Mouse (Mus musculus) liver, adult (tissue): ENCODE measurements at regions not wholly inside any gene's neighbourhood (a gene's known extent, or its start where the extent isn't known, plus 50 kb on each side); places are given as distances from the start of the nearest gene placed in this dataset.

Experiments used
- GATA4 ChIP-seq: IDR thresholded peaks from 2 replicates; pipeline ENCODE4 v1.6.1; 2014; ENCODE audit warnings: mild to moderate bottlenecking, low read length; ENCODE audit not compliant: insufficient replicate concordance

DNA sequence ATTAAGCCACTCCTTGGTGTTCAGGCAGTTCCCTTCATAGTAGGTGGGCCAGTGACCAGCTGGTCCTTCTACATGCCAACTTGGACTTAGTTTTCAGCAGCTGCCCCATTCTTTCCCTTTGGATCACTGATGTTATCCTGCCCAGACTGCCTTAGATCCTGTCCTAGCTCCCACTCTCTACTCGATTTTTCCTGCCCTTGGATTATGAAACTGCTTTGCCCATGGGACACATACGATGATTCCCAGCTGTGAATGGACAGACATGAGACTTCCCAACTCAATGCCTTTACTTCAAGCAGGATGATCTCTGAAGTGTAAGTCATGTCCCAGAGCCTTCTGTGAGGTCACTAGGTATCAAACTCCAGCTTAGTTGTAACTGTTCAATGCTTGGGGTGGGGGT lies 684.5 kb upstream of the Vstm2b start:
- no peak for TF ChIP-seq GATA4

DNA sequence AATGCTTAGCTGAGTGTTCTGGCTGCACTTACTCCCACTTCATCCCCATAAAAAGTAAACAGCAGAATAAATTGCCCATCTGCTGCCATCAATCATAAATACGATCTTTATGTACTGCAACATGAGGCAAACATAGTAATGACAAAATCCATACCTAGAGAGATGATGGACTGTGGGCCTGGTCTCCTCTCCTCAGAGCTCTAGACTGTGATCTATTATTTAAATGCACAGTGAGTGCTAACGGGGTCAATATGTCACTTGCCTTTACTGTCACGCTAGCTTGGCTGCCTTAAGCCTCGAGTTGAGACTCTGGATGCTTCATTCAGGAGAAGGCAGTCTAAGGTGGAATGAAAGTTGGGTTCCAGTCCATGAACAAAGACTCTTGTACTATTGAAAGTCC lies 683.7 kb upstream of the Vstm2b start:
- TF ChIP-seq GATA4, result no peak

DNA sequence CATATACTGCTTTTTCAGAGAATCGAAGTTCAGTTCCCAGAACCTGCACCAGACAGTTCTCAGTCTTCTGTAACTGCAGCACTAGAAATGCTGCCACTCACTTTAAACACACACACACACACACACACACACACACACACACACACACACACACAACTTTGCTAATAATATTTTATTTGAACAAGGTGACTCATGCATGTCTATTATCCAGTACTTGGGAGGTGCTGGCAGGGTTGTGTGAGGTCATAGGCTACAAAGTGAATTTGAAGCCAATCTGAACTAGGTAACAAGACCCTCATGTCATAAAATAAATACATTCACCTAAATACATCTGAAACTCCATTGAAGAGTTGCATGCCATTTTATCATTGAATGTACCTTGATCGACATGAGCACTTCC lies 682.9 kb upstream of the Vstm2b start:
- no peak for TF ChIP-seq GATA4

DNA sequence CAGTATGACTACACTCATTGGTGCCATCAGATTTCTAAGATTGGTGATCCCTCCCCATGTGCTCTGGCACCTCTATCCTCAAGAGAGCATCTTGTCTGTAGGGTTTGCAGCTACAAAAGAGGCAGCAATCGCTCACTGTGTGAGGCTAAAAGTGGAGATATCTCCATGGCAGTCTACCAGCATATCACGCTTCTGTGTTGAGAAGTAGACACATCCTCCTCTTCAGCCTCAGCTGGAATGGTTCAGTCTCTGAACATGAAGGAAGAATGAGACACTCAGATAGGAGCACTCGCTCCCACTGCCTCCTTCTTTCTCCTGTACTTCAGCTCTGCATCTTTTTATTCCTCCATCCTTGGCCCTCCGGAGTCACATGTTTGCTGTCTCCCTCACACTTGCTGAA lies 677.6 kb upstream of the Vstm2b start:
- TF ChIP-seq GATA4, result no peak

DNA sequence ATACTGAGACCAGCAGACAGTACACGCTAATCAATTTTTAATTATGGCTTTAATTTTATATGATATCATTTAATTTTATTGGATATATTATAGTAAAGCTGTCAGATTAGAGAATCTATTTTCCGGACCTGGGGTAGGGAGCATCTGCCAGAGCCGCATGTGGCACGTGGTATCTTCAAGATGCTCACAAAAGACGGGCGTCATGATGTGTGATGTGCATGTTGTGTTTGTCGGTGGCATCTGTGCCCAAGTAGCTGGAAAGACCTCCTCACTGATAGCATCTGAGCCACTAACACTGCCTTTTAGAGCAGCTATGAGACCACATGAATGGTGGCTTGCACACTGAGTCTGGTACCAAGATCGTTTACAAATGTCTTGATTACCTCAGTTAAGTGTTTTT lies 652.9 kb upstream of the Vstm2b start:
- no peak for TF ChIP-seq GATA4

DNA sequence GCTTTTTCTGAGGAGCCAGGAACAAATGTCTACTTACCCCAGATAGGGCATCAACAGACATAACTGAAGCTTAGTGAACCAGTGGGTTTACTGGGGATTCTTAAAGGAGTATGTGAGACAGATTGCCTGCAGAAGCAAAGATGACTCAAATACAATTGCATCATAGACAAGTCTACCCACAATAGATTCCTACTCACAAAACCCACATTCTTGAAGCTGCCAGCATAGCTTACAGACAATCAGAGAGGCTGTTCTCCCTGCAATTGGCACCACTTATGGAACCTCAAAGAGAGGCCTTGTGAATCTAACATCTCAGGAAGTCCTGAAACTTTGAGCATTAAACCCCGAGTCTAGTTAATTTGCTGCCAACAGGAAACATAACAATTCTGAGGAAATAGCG lies 649.6 kb upstream of the Vstm2b start:
- no peak for TF ChIP-seq GATA4

DNA sequence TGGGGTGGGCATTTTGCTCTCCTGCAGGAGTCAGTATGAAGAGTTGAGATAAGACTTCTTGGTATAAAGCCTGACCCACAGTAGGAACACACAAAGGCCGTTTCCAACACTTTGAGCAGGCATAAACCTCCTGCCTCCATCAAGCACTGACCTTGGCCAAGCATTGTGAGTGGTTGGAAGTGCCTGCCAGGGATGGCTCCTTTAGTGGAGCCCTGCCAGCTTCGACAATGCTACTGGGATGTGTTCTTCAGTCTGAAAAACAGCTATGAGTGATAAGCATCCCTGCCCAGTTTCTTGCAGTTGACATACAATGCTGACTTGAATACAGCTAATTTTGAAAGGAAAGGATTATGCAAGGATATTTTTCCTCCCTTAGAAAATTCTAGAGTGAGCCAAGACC lies 644.6 kb upstream of the Vstm2b start:
- TF ChIP-seq GATA4, result no peak

DNA sequence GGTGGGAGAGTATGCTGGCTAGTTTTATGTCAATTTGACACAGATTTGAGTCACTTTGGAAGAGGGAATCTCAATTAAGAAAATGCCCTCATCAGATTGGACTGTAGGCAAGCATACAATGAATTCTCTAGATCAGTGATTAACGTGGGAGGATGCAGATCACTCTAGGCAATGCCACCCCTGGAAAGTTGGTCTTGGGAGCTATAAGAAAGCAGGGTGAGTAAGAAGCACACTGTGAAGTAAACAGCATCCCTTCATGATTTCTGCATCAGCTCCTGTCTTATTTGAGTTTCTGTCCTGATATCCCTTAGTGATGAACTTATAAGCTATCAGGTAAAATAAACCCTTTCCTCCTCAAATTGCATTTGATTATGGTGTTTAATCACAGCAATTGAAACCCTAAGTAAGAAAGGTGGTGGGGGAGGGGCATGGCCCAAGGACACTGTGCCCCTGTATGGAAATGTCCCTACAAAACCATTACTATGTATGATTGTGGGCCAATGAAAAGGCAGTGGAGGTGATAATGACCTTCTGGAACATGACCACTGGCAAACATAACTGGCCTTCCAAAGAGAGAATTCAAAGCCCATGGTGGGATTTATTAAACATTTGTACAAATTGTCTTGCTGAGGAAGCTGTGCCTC lies 640.3 kb upstream of the Vstm2b start:
- no peak for TF ChIP-seq GATA4

DNA sequence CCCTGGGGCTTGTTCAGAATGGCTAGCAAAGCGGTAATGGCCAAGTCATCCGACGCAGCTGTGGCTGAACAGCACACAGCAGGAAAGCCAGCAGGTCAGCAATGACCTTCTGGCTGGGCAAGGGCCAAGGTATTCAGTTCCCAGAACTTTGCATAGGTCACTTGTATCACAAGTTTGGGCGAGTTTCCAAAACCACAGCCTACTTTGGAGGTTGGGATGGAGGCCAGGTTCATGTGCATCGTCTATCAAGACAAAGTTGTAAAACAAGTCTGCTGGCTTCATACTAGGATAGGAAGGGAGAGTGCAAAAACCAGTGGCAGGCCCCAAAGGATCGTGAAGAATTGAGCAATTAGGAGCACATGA lies 639.8 kb upstream of the Vstm2b start:
- TF ChIP-seq GATA4, result no peak

DNA sequence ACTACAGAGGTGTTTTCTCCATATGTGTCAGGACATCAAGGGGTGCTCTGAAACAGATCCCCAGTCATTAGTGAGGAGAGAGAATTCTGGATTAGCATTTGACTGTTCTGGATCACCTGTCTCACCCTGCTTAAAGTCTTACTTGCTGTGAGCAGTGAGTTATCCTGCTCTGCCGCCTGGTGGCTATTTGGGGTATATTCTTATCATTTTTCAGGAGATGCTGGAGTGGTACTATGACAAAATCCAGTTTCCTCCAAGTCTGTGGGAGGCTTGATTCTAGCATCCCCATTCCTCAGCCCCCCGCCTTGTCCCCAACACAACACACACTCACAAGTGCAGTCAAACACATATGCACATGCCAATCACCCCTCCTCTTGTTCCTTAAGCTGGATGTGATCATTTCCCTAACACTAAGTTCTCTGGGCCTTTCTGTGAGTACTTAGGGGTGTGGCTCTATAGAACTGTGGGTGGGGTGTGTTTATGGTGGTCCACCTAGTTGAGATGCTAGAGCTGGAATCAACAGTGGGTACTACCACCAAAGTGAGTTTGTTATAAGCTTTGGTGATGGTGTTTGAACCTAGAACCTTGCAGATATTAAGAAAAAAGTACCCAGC lies 624.6 kb upstream of the Vstm2b start:
- no peak for TF ChIP-seq GATA4

DNA sequence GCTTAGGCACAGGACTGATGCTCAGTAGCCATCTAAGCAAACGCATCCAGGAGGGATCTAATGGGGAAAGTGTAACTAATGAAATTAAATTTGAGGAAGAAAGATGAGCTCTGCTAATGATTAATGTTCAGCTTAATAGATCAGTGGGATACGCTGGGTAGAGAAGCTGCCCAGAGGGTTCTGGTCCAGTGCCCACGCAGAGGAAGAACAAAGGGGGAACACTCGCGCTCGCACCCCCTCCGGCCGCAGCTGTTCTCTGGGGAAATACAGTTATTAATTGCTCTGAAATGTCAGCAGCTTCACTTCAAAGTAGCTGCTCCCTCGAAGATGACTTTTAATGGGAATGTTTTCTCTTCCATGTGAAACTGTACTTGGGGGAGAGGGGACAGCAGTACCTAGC lies 623.0 kb upstream of the Vstm2b start:
- TF ChIP-seq GATA4, result no peak

DNA sequence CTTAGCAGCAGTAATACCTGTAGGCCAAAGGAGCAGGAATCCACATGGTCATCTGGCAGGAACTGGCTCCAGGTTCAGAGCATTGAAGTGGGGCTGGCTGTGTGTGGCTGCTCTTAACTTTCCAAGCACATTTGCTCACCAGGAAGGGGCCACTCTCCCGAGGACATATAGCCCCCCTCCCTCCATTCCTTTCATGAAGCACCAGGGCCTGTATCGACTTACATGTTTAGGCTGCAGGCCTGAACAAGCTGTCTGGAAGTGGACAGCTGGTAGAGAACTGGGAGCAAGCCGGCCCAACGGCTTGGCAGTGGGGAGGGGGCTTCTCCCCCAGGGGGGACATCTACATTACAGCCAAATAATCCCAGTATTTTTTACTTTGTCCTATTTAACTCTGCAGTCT lies 622.5 kb upstream of the Vstm2b start:
- TF ChIP-seq GATA4, result no peak

DNA sequence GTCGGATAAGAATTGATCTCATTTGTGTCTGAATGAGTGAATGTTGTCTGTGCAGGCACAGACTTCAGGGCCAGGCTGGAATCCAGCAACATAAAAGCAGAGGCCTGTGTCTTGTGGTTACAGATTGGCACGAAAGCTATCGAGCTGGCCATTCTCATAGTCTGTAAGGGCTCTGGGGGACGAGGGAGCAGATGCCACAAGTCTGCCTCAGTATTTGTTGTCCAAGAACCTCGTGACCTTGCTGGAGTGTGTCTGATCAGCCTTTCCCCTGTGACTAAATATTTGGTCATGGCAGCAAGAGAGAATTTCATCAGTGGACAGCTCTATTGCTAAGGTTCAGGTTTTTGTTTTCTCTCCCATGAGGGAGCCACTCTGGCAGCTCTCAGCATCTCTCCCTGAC lies 622.0 kb upstream of the Vstm2b start:
- TF ChIP-seq GATA4, result no peak

DNA sequence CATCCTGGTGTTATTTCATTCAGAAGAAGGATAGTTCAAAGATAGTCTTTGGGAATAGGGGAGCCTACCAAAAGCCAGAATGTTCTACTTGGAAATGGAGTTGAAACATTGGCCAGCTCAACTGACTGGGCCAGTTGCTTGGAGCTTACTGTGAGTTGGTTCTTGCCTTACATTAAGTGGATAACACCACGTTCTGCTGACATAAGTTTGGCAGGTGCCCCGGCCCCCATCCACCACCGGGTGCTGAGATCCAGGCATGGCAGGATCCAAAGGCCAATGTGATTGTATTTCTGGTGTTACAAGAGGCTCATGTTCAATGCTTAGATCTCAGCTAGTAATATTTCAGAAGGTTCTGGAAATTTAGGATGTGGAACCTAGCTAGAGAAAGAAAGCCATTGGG lies 608.0 kb upstream of the Vstm2b start:
- TF ChIP-seq GATA4, result no peak

DNA sequence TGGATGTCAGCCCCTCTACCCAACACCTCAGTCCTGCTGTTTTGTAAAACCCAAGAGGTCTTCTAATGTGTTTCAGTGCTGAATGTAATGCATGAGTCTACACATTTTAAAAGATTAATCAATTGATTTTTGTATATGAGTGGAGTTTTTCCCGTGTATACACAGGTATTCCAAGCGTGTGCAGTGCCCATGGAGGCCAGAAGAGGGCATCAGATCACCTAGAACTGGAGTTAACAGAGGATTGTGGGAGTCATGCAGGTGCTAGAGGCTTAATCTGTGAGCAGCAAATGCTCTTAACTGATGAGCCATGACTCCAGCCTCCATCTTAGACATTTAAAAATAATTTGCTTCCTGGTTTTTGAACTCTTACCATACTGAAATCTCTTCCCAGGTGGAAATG lies 587.6 kb upstream of the Vstm2b start:
- TF ChIP-seq GATA4, result no peak

DNA sequence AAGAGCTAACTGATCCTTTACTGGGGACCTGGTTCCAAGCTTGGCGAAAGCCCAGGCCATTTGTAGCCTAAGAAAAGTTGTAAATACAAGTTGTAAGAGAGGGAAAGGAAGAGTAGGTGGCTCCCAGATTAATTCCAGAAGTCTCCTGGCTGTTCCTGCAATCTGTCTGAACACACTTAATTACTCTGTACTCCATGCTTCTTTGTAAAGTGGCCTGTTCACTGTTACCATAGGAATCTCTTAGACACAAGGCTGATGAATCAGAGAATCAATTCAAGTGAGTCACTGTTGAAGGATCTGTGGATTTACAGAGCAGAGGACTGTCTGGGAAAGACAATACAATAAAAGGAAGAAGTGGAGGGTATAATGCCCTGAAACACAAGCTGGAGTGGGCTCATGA lies 577.0 kb upstream of the Vstm2b start:
- TF ChIP-seq GATA4, result no peak

DNA sequence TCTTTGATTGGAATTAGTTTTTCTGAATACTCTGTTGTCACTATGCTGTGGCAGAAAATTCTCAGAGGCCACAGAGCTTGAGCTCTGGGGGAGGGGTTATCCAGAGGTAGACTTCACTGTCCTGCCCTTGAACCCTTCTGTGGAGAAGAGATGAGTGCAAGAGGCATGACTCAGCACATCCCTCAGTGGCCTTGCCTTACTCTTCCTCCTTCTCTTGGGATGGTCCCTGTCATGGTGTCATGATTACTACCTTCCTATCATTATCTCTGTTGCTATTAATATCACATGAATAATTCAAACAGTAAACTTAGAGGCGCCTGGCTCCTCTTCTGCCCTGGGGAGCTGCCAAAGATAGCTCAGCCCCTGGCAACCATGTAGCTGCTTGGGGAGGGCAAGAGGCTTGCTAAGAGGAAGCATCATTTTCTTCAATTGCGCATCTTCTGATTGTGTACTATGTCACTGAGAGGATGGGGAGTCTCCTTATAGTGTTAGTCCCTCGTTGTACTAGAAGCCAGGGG lies 572.9 kb upstream of the Vstm2b start:
- no peak for TF ChIP-seq GATA4
